Mouse (Mus musculus) skeletal muscle tissue, adult 2 months (tissue): ENCODE data around the gene Suv39h1.
"Not testable (repeated sequence)": the region's sequence is repeated elsewhere in the genome, so short reads cannot be mapped to it uniquely, and the experiment has no call there.

ENCODE experiments used
- DNase-seq: peaks from one replicate; pipeline ENCODE4 v3.0.0-alpha.2; 2012; ENCODE audit warnings: low read depth, low spot score

The Suv39h1 gene

GRCm38 (mm10) chrX:8026811-8027210, 47.7 kb downstream of the Suv39h1 start:
- no peak for DNase-seq

DNA sequence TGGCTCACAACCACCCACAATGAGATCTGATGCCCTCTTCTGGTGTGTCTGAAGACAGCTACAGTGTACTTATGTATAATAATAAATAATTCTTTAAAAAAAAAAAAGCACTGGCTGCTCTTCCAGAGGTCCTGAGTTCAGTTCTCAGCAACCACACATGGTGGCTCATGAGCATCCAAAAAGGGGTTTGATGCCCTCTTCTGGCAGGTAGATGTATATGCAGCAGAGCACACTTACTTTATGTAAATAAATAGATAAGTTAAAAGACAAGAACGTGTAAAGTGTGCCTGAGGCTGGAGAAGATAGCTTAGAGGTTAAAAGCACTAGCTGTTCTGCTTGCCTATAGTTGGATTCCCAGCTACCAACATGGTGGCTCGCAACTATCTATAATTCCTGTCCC, 49.8 kb downstream of the Suv39h1 start:
- no peak for DNase-seq

GRCm38 (mm10) chrX:8020111-8020778, 54.3 kb downstream of the Suv39h1 start:
- DNase-seq, result no peak

GRCm38 (mm10) chrX:8018286-8018685, 56.3 kb downstream of the Suv39h1 start, which contains the start of gene Glod5:
Gene Glod5 (minus strand): TSS chrX:8018492.
- DNase-seq, result no peak

- peak; percentile 18 for DNase-seq
Measured at GRCm38 (mm10) chrX:8017142-8017541, 57.4 kb downstream of the Suv39h1 start.

- DNase-seq, result not testable (repeated sequence)
Measured at GRCm38 (mm10) chrX:8015675-8016074, 58.9 kb downstream of the Suv39h1 start.

DNA sequence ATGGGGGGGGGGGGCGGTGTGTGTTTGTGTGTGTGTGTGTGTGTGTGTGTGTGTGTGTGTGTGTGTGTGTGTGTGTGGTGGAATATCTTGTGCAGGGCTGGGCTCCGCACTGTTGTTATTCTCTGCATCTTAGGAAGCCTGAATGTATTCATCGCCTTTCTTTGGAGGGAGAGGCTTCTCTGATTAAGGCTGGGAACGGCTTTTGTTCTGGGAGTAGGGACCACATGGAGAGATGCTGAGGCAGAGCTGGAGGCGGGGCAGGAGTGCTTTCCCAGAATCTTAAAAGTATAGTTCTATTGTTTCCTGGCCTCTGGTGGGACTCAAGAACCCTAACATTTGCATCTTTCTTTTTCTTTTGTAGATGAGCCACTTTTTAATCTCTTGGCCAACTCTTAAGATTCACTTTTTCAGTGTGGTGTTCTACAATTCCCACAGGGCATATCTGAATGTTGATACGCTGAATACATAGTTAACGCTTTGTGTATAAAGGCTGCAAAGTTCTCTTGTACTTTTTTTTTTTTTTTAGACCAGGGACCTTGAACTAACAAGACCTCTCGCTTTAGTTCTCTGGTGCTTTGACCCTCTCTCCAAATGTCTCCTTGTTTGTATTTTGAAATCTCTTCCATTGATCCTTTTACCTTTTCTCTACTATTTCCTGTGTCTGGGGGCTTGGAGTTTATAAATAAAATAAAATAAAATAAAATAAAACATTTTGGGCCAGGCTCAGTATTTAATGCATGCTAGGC, 60.8 kb downstream of the Suv39h1 start:
- no peak for DNase-seq

GRCm38 (mm10) chrX:8013157-8013556, 61.4 kb downstream of the Suv39h1 start:
- no peak for DNase-seq
